Mouse (Mus musculus) liver, postnatal 0 days (tissue): Measurements from ENCODE around the gene Tubb2a.

ENCODE experiments used
- CTCF ChIP-seq: sonication (generic); IDR thresholded peaks from 2 replicates; pipeline ENCODE4 v1.5.1; 2016; ENCODE audit warnings: antibody characterized with exemption, low read depth
- EP300 ChIP-seq: IDR thresholded peaks from 2 replicates; pipeline ENCODE4 v1.6.1; 2016; ENCODE audit warnings: antibody characterized with exemption, low read depth, mild to moderate bottlenecking

GRCm38 (mm10) chr13:34071836-34072235 lies 6.0 kb downstream of the Tubb2a start:
- TF ChIP-seq CTCF (no peak), EP300 (no peak)
